In the genomic region with DNA sequence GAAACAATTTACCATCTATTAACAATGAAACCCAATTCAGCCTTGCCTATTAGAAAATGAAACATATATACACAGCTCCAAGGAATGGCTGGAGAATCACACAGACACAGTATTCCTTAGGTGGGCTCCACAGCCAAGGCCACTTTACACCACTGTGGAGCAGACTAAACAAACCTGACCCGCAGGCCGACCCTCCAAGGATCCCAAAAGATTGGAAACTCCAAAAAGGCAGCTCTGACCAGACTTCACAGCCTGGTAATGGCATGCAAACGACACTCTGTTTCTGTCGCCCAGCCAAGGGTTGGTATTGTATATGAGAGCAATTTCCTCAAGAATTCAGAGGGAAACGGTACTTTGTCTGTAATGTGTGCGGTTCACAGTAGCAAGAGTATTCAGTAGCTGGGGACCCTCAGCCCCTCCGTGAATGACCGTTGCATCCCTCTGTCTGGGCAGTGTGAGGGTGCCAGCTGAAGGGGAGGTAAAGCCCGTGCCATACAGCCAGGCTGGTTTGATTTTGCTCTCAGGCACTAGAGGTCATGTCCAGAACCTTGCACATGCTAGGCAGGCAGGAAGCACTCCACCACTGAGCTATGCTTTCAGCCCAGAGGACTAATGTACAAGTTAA, we compare ENCODE assay signal across 28 mouse cellular contexts.
DNase-seq lines count a peak whose midpoint lies in the region; ATAC-seq and TF ChIP-seq lines count a peak whose summit lies in the region.
"Had no signal": no experiment of that assay in that cellular context is flagged by ENCODE, and none has a peak within 500 bp of the region (broad histone marks: within the 10 kb centered on the region; RNA-seq: fewer than 3 reads in every experiment).

No protein-coding gene starts in this region.

- H3K9me3 ChIP-seq in heart, embryonic 10.5 days: no peaks in the 10 kb centered on the region; the same call in 1 of the 2 replicates
- H3K9me3 ChIP-seq in lung, embryonic 15.5 days: no peaks in the 10 kb centered on the region
- H3K9me3 ChIP-seq in embryonic facial prominence, embryonic 10.5 days: no peaks in the 10 kb centered on the region
- no peaks in the 10 kb centered on the region for H3K9me3 ChIP-seq in embryonic facial prominence, embryonic 12.5 days
- H3K9me3 ChIP-seq: forebrain, embryonic 10.5 days; heart, embryonic 15.5 days; hindbrain, embryonic 13.5 days; limb, embryonic 13.5 days; midbrain, embryonic 10.5 days; neural tube, embryonic 12.5 days had no signal

- H3K27me3 ChIP-seq in heart, embryonic 10.5 days (ENCODE audit: insufficient read depth, poor library complexity, severe bottlenecking): no peaks in the 10 kb centered on the region
- H3K27me3 ChIP-seq in heart, adult 2 months (ENCODE audit: control insufficient read depth, insufficient read depth, low read length): no peaks in the 10 kb centered on the region
- no peaks in the 10 kb centered on the region for H3K27me3 ChIP-seq in lung, embryonic 15.5 days
- H3K27me3 ChIP-seq in embryonic facial prominence, embryonic 10.5 days (replicated peaks; ENCODE audit: low read depth, poor library complexity, severe bottlenecking): no peaks in the 10 kb centered on the region
- H3K27me3 ChIP-seq in embryonic facial prominence, embryonic 12.5 days: no peaks in the 10 kb centered on the region
- H3K27me3 ChIP-seq: heart, embryonic 15.5 days; hindbrain, embryonic 13.5 days; neural tube, embryonic 12.5 days had no signal

- no peak for TF ChIP-seq CTCF in heart, adult 2 months (IDR thresholded peaks at IDR 0.05)

- ATAC-seq in lung, embryonic 15.5 days (ENCODE audit: borderline replicate concordance, extremely low read depth, low FRiP score, low TSS enrichment): peak; percentile 55; the same call in 1 of the 2 replicates
- ATAC-seq in embryonic facial prominence, embryonic 12.5 days (ENCODE audit: insufficient number of reproducible peaks, insufficient read depth, low FRiP score, low TSS enrichment): 0 out of 2 replicates have a peak, but pooled peaks have one; percentile 35
- ATAC-seq: CD4-positive, CD25-positive, alpha-beta regulatory T cell, adult 4 months; intestine, postnatal 0 days had no signal

- no peak overlapping the region for H3K4me2 ChIP-seq in lung, embryonic 15.5 days
- H3K4me2 ChIP-seq in embryonic facial prominence, embryonic 12.5 days (replicated peaks): no peak overlapping the region
- H3K4me2 ChIP-seq: heart, embryonic 15.5 days; hindbrain, embryonic 13.5 days; limb, embryonic 13.5 days; liver, embryonic 11.5 days; neural tube, embryonic 12.5 days had no signal

- no peak overlapping the region for H3K4me3 ChIP-seq in heart, embryonic 10.5 days
- H3K4me3 ChIP-seq in heart, adult 2 months: no peak overlapping the region
- H3K4me3 ChIP-seq in lung, embryonic 15.5 days: no peak overlapping the region
- H3K4me3 ChIP-seq in embryonic facial prominence, embryonic 10.5 days: no peak overlapping the region
- H3K4me3 ChIP-seq in embryonic facial prominence, embryonic 12.5 days: no peak overlapping the region
- H3K4me3 ChIP-seq: forebrain, embryonic 10.5 days; heart, embryonic 15.5 days; hindbrain, embryonic 13.5 days; limb, embryonic 13.5 days; midbrain, embryonic 10.5 days; myocyte; neural tube, embryonic 12.5 days had no signal

- no peak for DNase-seq in heart, embryonic 10.5 days (ENCODE audit: low spot score)
- no peak for DNase-seq in heart, adult 2 months
- no peak for DNase-seq in lung, adult 18-20 months
- peak; percentile 37 for DNase-seq in embryonic facial prominence, embryonic 10.5 days (ENCODE audit: low spot score)
- no peak for DNase-seq in frontal cortex, postnatal 36 days (ENCODE audit: low spot score in 2 of 2)
- DNase-seq: adrenal gland, postnatal 25 days; cerebellum, adult 11-12 months; cerebellum, adult 9-11 months; gastrocnemius, postnatal 25 days; heart, adult 18-20 months; heart, postnatal 36 days; kidney, adult 9 months; kidney, postnatal 10 days; right cerebral cortex, adult 18-20 months; spleen, adult 18-20 months; thymus, postnatal 14 days had no signal

- no peak for TF ChIP-seq POLR2A in heart, adult 2 months (IDR thresholded peaks at IDR 0.05; ENCODE audit: insufficient read depth, low read depth, low read length)

- H3K36me3 ChIP-seq in heart, embryonic 10.5 days: no peaks in the 10 kb centered on the region
- H3K36me3 ChIP-seq in heart, adult 2 months (ENCODE audit: control insufficient read depth, insufficient read depth, low read length): no peaks in the 10 kb centered on the region
- H3K36me3 ChIP-seq in lung, embryonic 15.5 days: no peaks in the 10 kb centered on the region
- H3K36me3 ChIP-seq in embryonic facial prominence, embryonic 10.5 days (replicated peaks): no peaks in the 10 kb centered on the region
- H3K36me3 ChIP-seq in embryonic facial prominence, embryonic 12.5 days: no peaks in the 10 kb centered on the region
- H3K36me3 ChIP-seq: forebrain, embryonic 10.5 days; heart, embryonic 15.5 days; hindbrain, embryonic 13.5 days; limb, embryonic 13.5 days; midbrain, embryonic 10.5 days; neural tube, embryonic 12.5 days had no signal

- 71% methylated on average over 9 of the region's 9 CpGs for WGBS in heart, embryonic 10.5 days
- 73% methylated on average over 9 of the region's 9 CpGs for WGBS in heart, adult 2 months
- 23% methylated on average over 9 of the region's 9 CpGs for WGBS in lung, embryonic 15.5 days
- WGBS in embryonic facial prominence, embryonic 10.5 days: 62% methylated on average over 9 of the region's 9 CpGs
- WGBS in embryonic facial prominence, embryonic 12.5 days: 51% methylated on average over 9 of the region's 9 CpGs

- H3K27ac ChIP-seq in heart, embryonic 10.5 days: 0 out of 2 replicates have a peak overlapping the region, but pooled peaks have one; percentile 52
- H3K27ac ChIP-seq in heart, adult 2 months: no peak overlapping the region
- H3K27ac ChIP-seq in lung, embryonic 15.5 days: peak overlapping the region; percentile 62
- H3K27ac ChIP-seq in embryonic facial prominence, embryonic 10.5 days (replicated peaks): peak overlapping the region; percentile 41
- H3K27ac ChIP-seq in embryonic facial prominence, embryonic 12.5 days: peak overlapping the region; percentile 54; the same call in 1 of the 2 replicates
- H3K27ac ChIP-seq: forebrain, embryonic 10.5 days; heart, embryonic 15.5 days; hindbrain, embryonic 13.5 days; limb, embryonic 13.5 days; neural tube, embryonic 12.5 days had no signal

- no peak for TF ChIP-seq EP300 in heart, adult 2 months (IDR thresholded peaks at IDR 0.05; ENCODE audit: insufficient read depth, low read depth, low read length)

- intact Hi-C loops in heart, adult 2 months (cut with DNase I): no loop called here

- no peak overlapping the region for H3K9ac ChIP-seq in heart, adult 2 months (ENCODE audit: low read depth, low read length)
- H3K9ac ChIP-seq in lung, embryonic 15.5 days: no peak overlapping the region
- no peak overlapping the region for H3K9ac ChIP-seq in embryonic facial prominence, embryonic 12.5 days
- H3K9ac ChIP-seq: heart, embryonic 15.5 days; hindbrain, embryonic 13.5 days; limb, embryonic 13.5 days; neural tube, embryonic 12.5 days had no signal

- 0 out of 2 replicates have a peak, but pooled peaks cover 3% of the 10 kb centered on the region for H3K4me1 ChIP-seq in heart, embryonic 10.5 days
- H3K4me1 ChIP-seq in heart, adult 2 months (ENCODE audit: control insufficient read depth, insufficient read depth, low read length): no peaks in the 10 kb centered on the region
- H3K4me1 ChIP-seq in lung, embryonic 15.5 days: peaks cover 36% of the 10 kb centered on the region
- peaks cover 25% of the 10 kb centered on the region for H3K4me1 ChIP-seq in embryonic facial prominence, embryonic 10.5 days
- H3K4me1 ChIP-seq in embryonic facial prominence, embryonic 12.5 days: peaks cover 15% of the 10 kb centered on the region; the same call in 1 of the 2 replicates
- H3K4me1 ChIP-seq: hindbrain, embryonic 13.5 days; midbrain, embryonic 10.5 days; neural tube, embryonic 12.5 days had no signal

- no peaks in the 10 kb centered on the region for H3K79me2 ChIP-seq in heart, adult 2 months (replicated peaks; ENCODE audit: control insufficient read depth, insufficient read depth, low read length)
